Mouse (Mus musculus) midbrain, embryonic 11.5 days (tissue): ENCODE results near the gene Sars2. TPM values are rescaled to one million over a fixed set of nuclear protein-coding genes. Genes with fewer than 3 reads are reported as not detected.

ENCODE experiments used
- ATAC-seq: fragments of 200-750 bp; cut with Nextera tagmentation; 2 replicates; pipeline ENCODE4 v1.8.0; 2017; ENCODE audit warnings: moderate TSS enrichment, moderate library complexity; ENCODE audit not compliant: low FRiP score
- DNase-seq: peaks from one replicate; pipeline ENCODE4 v3.0.0; 2015; ENCODE audit warnings: low spot score; ENCODE audit errors: missing footprints
- H3K27ac ChIP-seq: fragments of 300-500 bp; sonication (generic); 2 replicates; pipeline ENCODE4 v1.5.1; 2014; ENCODE audit warnings: low read depth, low read length
- H3K27me3 ChIP-seq: fragments of 300-500 bp; sonication (generic); 2 replicates; pipeline ENCODE4 v1.6.1; 2014; ENCODE audit warnings: mild to moderate bottlenecking, low read length, moderate library complexity, mixed read lengths; ENCODE audit not compliant: control insufficient read depth, insufficient read depth
- H3K36me3 ChIP-seq: fragments of 300-500 bp; sonication (generic); 2 replicates; pipeline ENCODE4 v1.6.1; 2014; ENCODE audit warnings: mild to moderate bottlenecking, low read length, moderate library complexity, mixed read lengths; ENCODE audit not compliant: control insufficient read depth, insufficient read depth
- H3K4me1 ChIP-seq: fragments of 300-500 bp; sonication (generic); 2 replicates; pipeline ENCODE4 v1.6.1; 2014; ENCODE audit warnings: low read length; ENCODE audit not compliant: control insufficient read depth, insufficient read depth
- H3K4me2 ChIP-seq: fragments of 300-500 bp; sonication (generic); 2 replicates; pipeline ENCODE4 v1.6.1; 2014; ENCODE audit warnings: mild to moderate bottlenecking, moderate library complexity
- H3K4me3 ChIP-seq: fragments of 300-500 bp; sonication (generic); 2 replicates; pipeline ENCODE4 v1.5.1; 2014; ENCODE audit warnings: low read depth, low read length
- H3K9ac ChIP-seq: fragments of 300-500 bp; sonication (generic); 2 replicates; pipeline ENCODE4 v1.6.1; 2014; ENCODE audit warnings: low read length
- H3K9me3 ChIP-seq: fragments of 300-500 bp; sonication (generic); 2 replicates; pipeline ENCODE4 v1.6.1; 2016; ENCODE audit warnings: low read length; ENCODE audit not compliant: control insufficient read depth
- WGBS: fragments of 180-500 bp; shearing (Covaris S2); extraction: QIAGEN DNeasy Blood & Tissue Kit; methylation state at CpG from one replicate; pipeline ENCODE4 v1.1.7; 2014; 5-methylcytosine and 5-hydroxymethylcytosine counted together
- polyA plus RNA-seq: library from polyadenylated mRNA; unstranded; fragments of >200 nt; fragmentation: Nextera tagmentation; extraction: Ambion mirVana; gene quantifications from 2 replicates; pipeline ENCODE4 v1.2.1, GENCODE M21; 2014

Sars2 gene
- polyA plus RNA-seq, 1 experiment from 2014 or later = 27.7 TPM

DNA sequence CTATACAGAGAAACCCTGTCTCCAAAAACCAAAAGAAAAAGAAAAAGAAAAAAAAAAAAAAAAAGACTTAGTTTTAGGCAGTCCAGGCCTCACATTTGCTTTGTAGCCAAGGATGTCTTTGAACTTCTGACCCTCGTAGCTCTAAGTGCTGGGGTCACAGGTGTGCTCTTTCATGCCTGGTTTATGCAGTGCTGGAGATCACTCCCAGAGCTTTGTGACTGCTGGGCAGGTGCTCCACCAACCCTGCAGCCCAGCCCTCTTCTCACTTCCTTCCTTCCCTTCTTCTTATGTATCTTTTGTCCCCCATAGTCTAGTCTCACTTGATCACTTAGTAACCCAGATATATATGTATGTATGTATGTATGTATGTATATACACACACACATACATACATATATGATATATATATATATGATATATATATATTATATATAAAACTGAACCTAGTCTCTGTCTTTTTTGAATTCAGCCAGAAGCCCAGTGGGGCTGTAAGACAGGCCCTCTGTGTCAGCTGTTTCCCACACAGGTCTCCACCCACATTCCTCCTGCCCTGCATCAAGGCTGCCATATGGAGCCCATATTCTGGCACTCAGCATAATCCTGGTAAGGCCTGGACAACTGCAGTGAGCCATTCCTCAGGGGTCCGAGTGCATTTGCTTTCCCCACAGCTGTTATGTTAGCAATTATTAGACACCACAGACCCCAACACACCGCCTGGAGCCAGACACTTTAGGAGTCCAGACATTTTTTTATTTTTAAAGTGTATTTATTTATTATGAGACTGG, 20.8 kb upstream of the Sars2 start:
- Histone ChIP-seq H3K4me2 (no peak overlapping the region), H3K9ac (no peak overlapping the region), H3K4me1 (no peaks in the 10 kb centered on the region), H3K36me3 (no peaks in the 10 kb centered on the region), H3K27ac (no peak overlapping the region), H3K4me3 (no peak overlapping the region), H3K9me3 (no peaks in the 10 kb centered on the region), H3K27me3 (no peaks in the 10 kb centered on the region; the same call in 1 of the 2 replicates)
- 82% methylated on average over 3 of the region's 3 CpGs for WGBS
- no peak for ATAC-seq
- no peak for DNase-seq

DNA sequence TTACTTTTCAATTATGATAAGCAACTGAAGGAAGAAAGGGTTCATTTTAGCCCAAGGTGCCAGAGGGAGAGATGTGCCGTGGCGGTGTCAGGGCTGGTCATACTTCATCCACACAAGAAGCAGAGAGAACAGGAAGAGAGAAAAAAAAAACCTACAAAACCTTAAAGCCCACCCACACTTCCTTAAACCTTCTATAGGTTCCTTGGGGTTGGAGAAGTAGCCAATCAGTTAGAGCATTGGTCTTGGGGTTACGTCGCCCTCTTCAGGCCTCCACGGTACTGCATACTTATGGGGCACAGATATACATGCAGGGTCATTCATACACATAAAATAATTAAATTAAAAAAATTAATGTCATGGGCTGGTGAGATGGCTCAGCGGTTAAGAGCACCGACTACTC, 19.7 kb upstream of the Sars2 start:
- WGBS = 95% methylated on average over 7 of the region's 7 CpGs

DNA sequence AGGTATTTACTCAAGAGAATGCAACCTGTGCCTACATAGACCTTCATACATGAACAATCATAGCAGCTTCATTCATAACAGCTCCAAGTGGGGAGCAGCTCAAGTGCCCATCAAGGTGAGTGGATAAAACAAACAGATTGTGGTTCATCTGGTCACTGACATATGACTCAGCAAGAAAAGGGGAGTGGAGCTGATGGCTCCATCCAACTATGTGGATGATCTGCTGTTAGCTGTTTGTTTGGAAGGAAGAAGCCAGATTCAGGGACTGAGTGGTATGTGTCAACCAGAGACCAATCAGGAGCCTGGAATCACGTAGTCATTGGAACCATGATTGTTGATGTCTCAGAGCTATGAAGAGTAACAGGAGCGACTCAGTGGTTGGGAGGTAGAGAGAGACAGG, 17.2 kb upstream of the Sars2 start:
- Histone ChIP-seq H3K4me1 (no peaks in the 10 kb centered on the region), H3K9ac (no peak overlapping the region), H3K4me2 (no peak overlapping the region), H3K27me3 (no peaks in the 10 kb centered on the region), H3K9me3 (no peaks in the 10 kb centered on the region), H3K4me3 (no peak overlapping the region), H3K27ac (no peak overlapping the region), H3K36me3 (no peaks in the 10 kb centered on the region)
- DNase-seq = no peak
- WGBS = 96% methylated on average over 2 of the region's 2 CpGs
- no peak for ATAC-seq

More for the DNA sequence above, 19.7 kb upstream of the Sars2 start:
- H3K36me3 ChIP-seq = no peaks in the 10 kb centered on the region
- no peak for ATAC-seq
- H3K4me3 ChIP-seq = no peak overlapping the region
- no peaks in the 10 kb centered on the region for H3K4me1 ChIP-seq
- no peak overlapping the region for H3K9ac ChIP-seq
- DNase-seq = peak; percentile 84
- H3K27ac ChIP-seq = no peak overlapping the region
- H3K4me2 ChIP-seq = no peak overlapping the region
- no peaks in the 10 kb centered on the region; the same call in 1 of the 2 replicates for H3K27me3 ChIP-seq
- H3K9me3 ChIP-seq = no peaks in the 10 kb centered on the region

DNA sequence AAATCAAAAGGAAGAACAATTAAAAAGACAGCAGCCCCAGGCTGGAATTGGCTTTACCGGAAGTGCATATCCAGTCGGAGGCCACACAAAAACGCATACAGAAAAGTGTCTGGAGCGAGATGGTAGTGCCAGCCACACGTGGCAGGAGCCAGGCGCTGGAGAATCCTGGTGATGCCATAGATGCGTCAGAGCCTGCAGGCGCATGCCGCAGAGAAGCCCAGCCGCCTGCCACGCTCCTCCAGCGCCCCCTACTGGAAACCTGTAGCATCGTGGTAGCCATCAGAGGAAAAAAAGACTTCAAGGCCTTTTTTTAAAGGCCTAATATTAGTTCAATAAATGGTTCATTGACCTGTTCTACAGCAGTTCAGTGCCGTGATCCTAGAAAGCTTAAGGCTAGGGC, 15.2 kb upstream of the Sars2 start:
- Histone ChIP-seq H3K4me2 (no peak overlapping the region), H3K9me3 (no peaks in the 10 kb centered on the region), H3K4me1 (no peaks in the 10 kb centered on the region), H3K9ac (no peak overlapping the region), H3K27me3 (no peaks in the 10 kb centered on the region; the same call in 1 of the 2 replicates), H3K4me3 (no peak overlapping the region), H3K36me3 (no peaks in the 10 kb centered on the region), H3K27ac (no peak overlapping the region)
- DNase-seq (peak; percentile 97), ATAC-seq (peak; percentile 62; the same call in 1 of the 2 replicates)
- WGBS = 7% methylated on average over 14 of the region's 14 CpGs

DNA sequence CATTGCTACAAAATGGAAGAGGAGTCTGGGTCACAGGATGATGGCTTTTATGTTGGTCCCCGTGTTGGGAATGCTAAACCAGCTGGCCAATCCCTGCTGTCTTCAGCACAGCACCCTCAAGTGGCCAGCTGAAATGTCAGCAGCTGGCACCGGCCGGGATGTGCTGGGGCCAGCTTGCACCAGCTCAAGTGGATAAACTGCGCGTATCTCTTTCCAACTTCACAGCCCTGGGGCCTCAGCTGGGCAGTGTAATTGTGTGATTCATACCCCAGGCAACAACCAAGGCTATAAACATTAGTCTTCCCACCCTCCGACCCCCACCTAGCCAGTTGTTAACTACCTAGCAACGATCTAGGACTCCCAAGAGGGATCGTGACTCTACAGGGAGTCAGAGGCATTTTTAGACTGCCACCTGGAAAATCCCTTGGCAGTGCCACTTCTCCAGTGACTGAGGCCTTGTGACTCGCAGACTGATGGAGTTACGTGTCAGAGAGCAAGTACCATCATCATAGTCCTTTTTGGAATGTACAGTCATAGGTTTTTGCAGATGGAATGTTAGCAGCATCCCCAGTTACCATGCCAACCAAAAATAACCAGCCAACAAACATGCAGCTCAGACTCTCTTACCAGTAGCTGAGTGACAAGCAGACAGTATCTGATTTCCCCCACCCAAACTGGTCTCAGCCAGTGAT, 14.0 kb upstream of the Sars2 start:
- 58% methylated on average over 10 of the region's 10 CpGs for WGBS
- H3K4me1 ChIP-seq = peaks cover under 1% of the 10 kb centered on the region; the same call in 1 of the 2 replicates
- H3K4me2 ChIP-seq = no peak overlapping the region
- H3K27me3 ChIP-seq = peaks cover 3% of the 10 kb centered on the region
- no peak overlapping the region for H3K27ac ChIP-seq
- no peak overlapping the region for H3K4me3 ChIP-seq
- no peaks in the 10 kb centered on the region for H3K9me3 ChIP-seq
- no peak overlapping the region for H3K9ac ChIP-seq
- no peaks in the 10 kb centered on the region for H3K36me3 ChIP-seq
- DNase-seq (peak; percentile 84), ATAC-seq (no peak)

DNA sequence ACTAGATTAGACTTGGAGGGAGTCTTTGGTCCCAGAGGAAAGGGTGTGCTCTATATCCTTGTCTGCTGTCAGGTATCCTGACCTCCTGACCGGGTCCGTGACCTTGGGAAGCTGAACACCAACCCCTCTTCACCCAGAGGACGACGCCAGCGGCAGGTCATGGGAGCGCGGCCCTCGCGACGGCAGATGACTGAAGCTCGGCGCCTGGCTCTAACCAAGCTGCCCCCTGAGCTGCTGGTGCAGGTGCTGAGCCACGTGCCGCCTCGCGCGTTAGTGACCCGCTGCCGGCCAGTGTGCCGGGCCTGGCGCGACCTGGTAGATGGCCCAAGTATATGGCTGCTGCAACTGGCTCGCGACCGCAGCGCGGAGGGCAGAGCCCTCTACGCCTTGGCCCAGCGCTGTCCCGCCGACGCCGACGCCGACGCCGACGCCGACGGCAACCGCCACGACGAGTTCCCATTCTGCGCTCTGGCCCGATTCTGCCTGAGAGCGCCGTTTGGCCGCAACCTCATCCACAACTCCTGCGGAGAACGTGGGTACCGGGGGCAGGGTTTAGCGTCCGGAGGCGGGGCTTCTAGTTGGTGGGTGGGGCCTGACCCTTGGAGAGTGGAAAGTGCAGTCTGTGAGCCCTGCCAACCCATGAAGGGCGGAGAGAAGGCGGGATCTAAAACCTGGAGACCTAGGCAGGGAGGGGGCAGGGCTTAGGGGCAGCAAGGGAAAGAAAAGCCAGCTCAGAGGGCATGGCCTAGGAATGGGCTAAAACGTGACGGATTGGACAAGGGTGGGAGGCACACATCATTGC, 9.2 kb upstream of the Sars2 start:
- WGBS = 2% methylated on average over 58 of the region's 58 CpGs
- Histone ChIP-seq H3K4me1 (peaks cover 7% of the 10 kb centered on the region; the same call in 1 of the 2 replicates), H3K9ac (peak overlapping the region; percentile 57), H3K4me3 (peak overlapping the region; percentile 39), H3K9me3 (no peaks in the 10 kb centered on the region), H3K4me2 (peak overlapping the region; percentile 67), H3K36me3 (no peaks in the 10 kb centered on the region), H3K27me3 (peaks cover 3% of the 10 kb centered on the region), H3K27ac (no peak overlapping the region)
- ATAC-seq (peak; percentile 87), DNase-seq (peak; percentile 97)

DNA sequence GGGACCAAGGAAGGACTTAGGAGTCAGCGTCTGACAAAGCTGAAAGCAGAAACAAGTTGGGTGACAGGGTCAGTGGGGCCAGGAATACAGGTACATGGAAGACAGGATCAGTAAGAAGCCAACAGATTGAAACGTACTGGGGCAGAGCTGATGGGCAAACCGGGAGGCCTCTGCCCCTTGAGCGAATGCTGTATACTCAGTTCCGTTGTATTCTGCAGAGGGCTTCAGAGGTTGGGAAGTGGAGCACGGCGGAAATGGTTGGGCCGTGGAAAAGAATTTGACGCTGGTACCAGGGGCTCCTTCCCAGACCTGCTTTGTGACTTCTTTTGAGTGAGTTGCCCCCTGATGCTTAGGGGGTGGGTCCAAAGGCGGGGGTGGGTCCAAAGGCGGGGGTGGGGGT, 8.6 kb upstream of the Sars2 start:
- 6% methylated on average over 11 of the region's 11 CpGs for WGBS
- H3K4me3 ChIP-seq = peak overlapping the region; percentile 39
- peaks cover 7% of the 10 kb centered on the region; the same call in 1 of the 2 replicates for H3K4me1 ChIP-seq
- ATAC-seq = peak; percentile 47; the same call in 1 of the 2 replicates
- no peak overlapping the region for H3K27ac ChIP-seq
- H3K36me3 ChIP-seq = 0 out of 2 replicates have a peak, but pooled peaks cover 2% of the 10 kb centered on the region
- H3K27me3 ChIP-seq = peaks cover 3% of the 10 kb centered on the region
- peak overlapping the region; percentile 67 for H3K4me2 ChIP-seq
- DNase-seq = no peak
- peak overlapping the region; percentile 57 for H3K9ac ChIP-seq
- no peaks in the 10 kb centered on the region for H3K9me3 ChIP-seq

DNA sequence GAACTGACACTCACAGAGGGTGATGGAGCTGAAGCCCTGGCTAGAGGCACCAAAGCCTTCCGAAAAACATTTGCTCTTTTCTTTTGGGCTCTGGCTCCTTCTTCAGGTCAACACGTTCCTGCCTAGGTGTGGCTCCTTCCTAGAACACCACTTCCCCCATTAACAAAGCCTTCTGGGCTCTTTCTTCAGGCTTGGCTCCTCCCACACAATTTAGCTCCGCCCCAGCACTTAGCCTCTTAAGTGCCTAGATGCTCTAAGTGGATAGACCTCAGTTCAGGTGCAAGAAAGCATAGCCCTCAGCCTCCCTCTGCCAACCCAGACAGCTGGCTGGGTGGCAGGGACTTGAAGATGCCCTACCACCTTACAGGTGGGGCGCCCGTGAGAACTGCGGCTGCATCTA, 6.1 kb upstream of the Sars2 start:
- H3K36me3 ChIP-seq = 0 out of 2 replicates have a peak, but pooled peaks cover 3% of the 10 kb centered on the region
- no peak overlapping the region for H3K4me3 ChIP-seq
- WGBS = 85% methylated on average over 6 of the region's 6 CpGs
- peaks cover 3% of the 10 kb centered on the region for H3K27me3 ChIP-seq
- no peak overlapping the region for H3K27ac ChIP-seq
- no peak overlapping the region for H3K4me2 ChIP-seq
- ATAC-seq = no peak
- H3K9ac ChIP-seq = no peak overlapping the region
- H3K9me3 ChIP-seq = no peaks in the 10 kb centered on the region
- peak; percentile 44 for DNase-seq
- H3K4me1 ChIP-seq = peaks cover 7% of the 10 kb centered on the region; the same call in 1 of the 2 replicates
